Mouse (Mus musculus) erythroblast, embryonic 14.5 days (primary cell): ENCODE data around the gene Bap1.

Source experiments
- GATA1 ChIP-seq: IDR thresholded peaks from 2 replicates; pipeline ENCODE4 v1.6.1; 2012; ENCODE audit warnings: low read length, inconsistent platforms, mixed read lengths
- TAL1 ChIP-seq: IDR thresholded peaks from 3 replicates; pipeline ENCODE4 v1.6.1; 2012; ENCODE audit warnings: low read length, inconsistent platforms, mixed read lengths

GRCm38 (mm10) chr14:31250222-31251083 lies 797 bp upstream of the Bap1 start:
- no peak for TF ChIP-seq GATA1
- TF ChIP-seq TAL1: no peak
